Mouse (Mus musculus) spleen, postnatal 36 days (tissue): ENCODE measurements around the gene Gm572.

ENCODE experiments used
- DNase-seq, 2 experiments: peaks; one replicate each; pipeline ENCODE4 v3.0.0; 2022; ENCODE audit warnings: low spot score in 2 of 2, mixed read lengths in 1 of 2

The Gm572 gene

GRCm38 (mm10) chr4:148625756-148626622 is 17.1 kb upstream of the Gm572 start:
- DNase-seq: peak; percentile 16 to 19

GRCm38 (mm10) chr4:148626623-148627185 is 16.4 kb upstream of the Gm572 start, which contains the start of gene Tardbp:
Tardbp (minus strand) TSS chr4:148627019.
- DNase-seq: peak; percentile 95

- DNase-seq: no peak
These were observed 15.9 kb upstream of the Gm572 start for GRCm38 (mm10) chr4:148627246-148627645.

GRCm38 (mm10) chr4:148632013-148632692 is 11.0 kb upstream of the Gm572 start:
- no peak for DNase-seq

- DNase-seq: no peak
These were observed 9.6 kb upstream of the Gm572 start for GRCm38 (mm10) chr4:148633395-148634061.

GRCm38 (mm10) chr4:148635309-148635708 is 7.8 kb upstream of the Gm572 start:
- no peak for DNase-seq

- DNase-seq: no peak
These were observed 4.8 kb upstream of the Gm572 start for GRCm38 (mm10) chr4:148638302-148638701.

- no peak for DNase-seq
These were observed 3.7 kb upstream of the Gm572 start for GRCm38 (mm10) chr4:148639455-148639854.

GRCm38 (mm10) chr4:148641121-148641520 is 2.0 kb upstream of the Gm572 start:
- DNase-seq: no peak

GRCm38 (mm10) chr4:148644157-148644511 is 1.0 kb downstream of the Gm572 start:
- peak; percentile 36 to 54 for DNase-seq

GRCm38 (mm10) chr4:148644926-148645325 is 1.8 kb downstream of the Gm572 start:
- no peak for DNase-seq

- no peak for DNase-seq
These were observed 3.5 kb downstream of the Gm572 start for GRCm38 (mm10) chr4:148646616-148647015.

GRCm38 (mm10) chr4:148649309-148649708 is 6.2 kb downstream of the Gm572 start:
- no peak for DNase-seq

GRCm38 (mm10) chr4:148651045-148651444 is 7.9 kb downstream of the Gm572 start:
- no peak for DNase-seq

- DNase-seq: peak in 1 of 2 experiments; percentile 38
These were observed 11.7 kb downstream of the Gm572 start for GRCm38 (mm10) chr4:148654701-148655398.

GRCm38 (mm10) chr4:148656691-148657258 is 13.7 kb downstream of the Gm572 start:
- DNase-seq: no peak

- DNase-seq: no peak
These were observed 14.7 kb downstream of the Gm572 start for GRCm38 (mm10) chr4:148657776-148658175.

- DNase-seq: no peak
These were observed 17.1 kb downstream of the Gm572 start for GRCm38 (mm10) chr4:148660174-148660573.

GRCm38 (mm10) chr4:148662168-148662965 is 19.2 kb downstream of the Gm572 start:
- peak in 1 of 2 experiments; percentile 45 for DNase-seq

- DNase-seq: no peak
These were observed 20.2 kb downstream of the Gm572 start for GRCm38 (mm10) chr4:148663326-148663725.
